Mouse (Mus musculus) ES-Bruce4 (cell line): Measurements from ENCODE around the gene Tshr.
"Not testable (repeated sequence)": the region's sequence is repeated elsewhere in the genome, so short reads cannot be mapped to it uniquely, and the experiment has no call there.

Experiments used
- EP300 ChIP-seq: IDR thresholded peaks from 2 replicates; pipeline ENCODE4 v1.6.1; 2011; ENCODE audit warnings: low read depth, low read length; ENCODE audit not compliant: insufficient read depth
- POLR2A ChIP-seq: IDR thresholded peaks from one replicate; pipeline ENCODE4 v1.8.1; 2011; ENCODE audit warnings: low read length; ENCODE audit not compliant: insufficient read depth

DNA sequence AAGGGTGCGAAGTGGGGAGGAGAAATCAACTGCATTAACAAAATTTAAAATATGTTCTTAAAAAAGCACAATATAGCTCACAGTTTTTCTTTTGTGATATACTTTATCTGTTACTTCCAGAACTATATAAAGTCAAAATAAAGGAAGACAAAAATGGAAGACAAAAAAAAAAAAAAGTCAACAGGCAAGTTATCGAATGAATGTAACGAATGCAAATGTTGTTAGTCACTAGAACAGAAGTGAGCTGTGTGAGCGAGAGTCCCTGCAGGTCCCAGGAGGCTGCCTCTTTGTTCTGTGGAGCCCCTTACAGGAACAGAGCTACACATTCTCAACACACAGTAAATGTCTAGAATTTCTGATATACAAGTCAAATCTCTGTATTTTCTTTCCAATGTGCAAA, 173.8 kb downstream of the Tshr start:
- TF ChIP-seq POLR2A, EP300: not testable (repeated sequence)
